ENCODE assay signal across 16 mouse cellular contexts in the genomic region with DNA sequence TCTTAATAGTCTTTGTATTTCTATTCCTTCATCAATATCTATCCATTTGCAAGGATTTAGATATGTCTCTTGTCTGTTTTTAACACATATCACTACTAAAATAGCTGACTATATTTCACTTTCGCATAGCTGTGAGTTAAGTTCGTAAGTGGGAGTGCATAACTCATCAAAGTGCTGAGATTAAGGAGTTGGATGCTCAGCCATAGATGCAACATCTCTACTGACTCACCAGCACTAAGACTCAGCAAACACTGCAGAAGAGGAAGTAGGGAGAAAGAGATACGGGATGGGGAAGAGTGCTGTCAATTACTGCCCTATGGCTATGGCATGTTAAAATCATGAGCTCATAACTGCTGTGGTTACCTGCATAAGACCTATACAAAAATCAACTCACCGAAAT.
"Had no signal": no experiment of that assay in that cellular context is flagged by ENCODE, and none has a peak within 500 bp of the region (broad histone marks: within the 10 kb centered on the region; RNA-seq: fewer than 3 reads in every experiment).

No protein-coding gene starts in this region.

- DNase-seq: gastrocnemius, adult 2 months; gastrocnemius, postnatal 10 days; gastrocnemius, postnatal 25 days; heart, adult 18-20 months; heart, postnatal 10 days; heart, postnatal 4 days; kidney, adult 18-20 months; kidney, adult 8-10 months; kidney, postnatal 10 days; kidney, postnatal 25 days; kidney, postnatal 4 days; liver; liver, embryonic 13.5 days had no signal

- ATAC-seq: inflammation-experienced regulatory T-cells, adult 6 months; intestine, embryonic 15.5 days; intestine, postnatal 0 days had no signal
